Mouse (Mus musculus): ENCODE measurements around the gene Trappc6a.

DNA sequence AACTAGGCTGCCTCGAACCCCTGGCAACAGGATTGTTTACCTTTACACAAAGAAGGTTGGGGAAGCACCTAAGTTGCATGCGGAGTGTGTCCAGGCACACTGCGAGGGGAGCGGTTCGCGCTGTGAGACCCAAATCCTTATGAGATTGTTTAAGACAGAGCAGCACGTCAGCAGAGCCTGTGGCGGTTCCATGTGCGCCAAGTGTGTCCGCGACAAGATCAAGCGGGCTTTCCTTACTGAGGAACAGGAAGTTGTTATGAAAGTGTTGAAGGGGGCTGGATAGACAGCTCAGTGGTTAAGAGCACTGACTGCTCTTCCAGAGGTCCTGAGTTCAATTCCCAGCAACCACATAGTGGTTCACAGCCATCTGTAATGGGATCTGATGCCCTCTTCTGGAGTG, 39.9 kb upstream of the Trappc6a start:
- TF ChIP-seq POLR2A (IDR thresholded peaks at IDR 0.05; ENCODE audit: borderline replicate concordance, extremely low read depth, insufficient read depth, insufficient read length, poor library complexity, severe bottlenecking) (no peak), CTCF (IDR thresholded peaks at IDR 0.05; ENCODE audit: borderline replicate concordance, extremely low read depth, insufficient read depth, insufficient read length) (no peak)

All from brain, embryonic 14.5 days (tissue).